Mouse (Mus musculus) brain, adult 2 months (tissue): ENCODE measurements at regions not wholly inside any gene's neighbourhood (a gene's known extent, or its start where the extent isn't known, plus 50 kb on each side); places are given as distances from the start of the nearest gene placed in this dataset.
"Not testable (repeated sequence)": the region's sequence is repeated elsewhere in the genome, so short reads cannot be mapped to it uniquely, and the experiment has no call there.

Experiments
- DNase-seq: peaks from one replicate; pipeline ENCODE4 v3.0.0; 2011; ENCODE audit warnings: low read depth, low spot score

- no peak for DNase-seq
These were observed 421.6 kb upstream of the Zfp507 start for GRCm38 (mm10) chr7:36224416-36224815.

GRCm38 (mm10) chr7:36218386-36218785 lies 415.6 kb upstream of the Zfp507 start:
- DNase-seq: peak; percentile 7

- DNase-seq: no peak
These were observed 407.2 kb upstream of the Zfp507 start for GRCm38 (mm10) chr7:36210034-36210433.

GRCm38 (mm10) chr7:36207525-36208260 lies 404.9 kb upstream of the Zfp507 start:
- peak; percentile 59 for DNase-seq

GRCm38 (mm10) chr7:36198091-36198700 lies 395.4 kb upstream of the Zfp507 start:
- DNase-seq: peak; percentile 10

- DNase-seq: no peak
These were observed 393.4 kb upstream of the Zfp507 start for GRCm38 (mm10) chr7:36196154-36196720.

GRCm38 (mm10) chr7:36192645-36193044 lies 389.8 kb upstream of the Zfp507 start:
- DNase-seq: no peak

- peak; percentile 27 for DNase-seq
These were observed 375.1 kb upstream of the Zfp507 start for GRCm38 (mm10) chr7:36177947-36178346.

- DNase-seq: peak; percentile 59
These were observed 372.5 kb upstream of the Zfp507 start for GRCm38 (mm10) chr7:36175296-36175695.

GRCm38 (mm10) chr7:36172511-36172910 lies 369.7 kb upstream of the Zfp507 start:
- DNase-seq: not testable (repeated sequence)

GRCm38 (mm10) chr7:36157270-36157945 lies 354.6 kb upstream of the Zfp507 start:
- DNase-seq: no peak

- DNase-seq: no peak
These were observed 353.8 kb upstream of the Zfp507 start for GRCm38 (mm10) chr7:36156595-36156994.

- DNase-seq: no peak
These were observed 352.8 kb upstream of the Zfp507 start for GRCm38 (mm10) chr7:36155576-36155975.

GRCm38 (mm10) chr7:36155159-36155558 lies 352.4 kb upstream of the Zfp507 start:
- no peak for DNase-seq

GRCm38 (mm10) chr7:36150871-36151560 lies 348.2 kb upstream of the Zfp507 start:
- DNase-seq: no peak

- no peak for DNase-seq
These were observed 333.8 kb upstream of the Zfp507 start for GRCm38 (mm10) chr7:36136571-36136970.

GRCm38 (mm10) chr7:36134557-36134956 lies 331.8 kb upstream of the Zfp507 start:
- DNase-seq: no peak

GRCm38 (mm10) chr7:36133658-36134143 lies 330.9 kb upstream of the Zfp507 start:
- no peak for DNase-seq

- DNase-seq: no peak
These were observed 330.2 kb upstream of the Zfp507 start for GRCm38 (mm10) chr7:36133026-36133425.

- DNase-seq: no peak
These were observed 329.8 kb upstream of the Zfp507 start for GRCm38 (mm10) chr7:36132569-36132968.

- no peak for DNase-seq
These were observed 294.3 kb upstream of the Zfp507 start for GRCm38 (mm10) chr7:36097054-36097453.
